Mouse (Mus musculus) liver, embryonic 16.5 days (tissue): ENCODE measurements around the gene Car10. TPM values are rescaled to one million over a fixed set of nuclear protein-coding genes. Genes with fewer than 3 reads are reported as not detected.

Source experiments
- ATAC-seq: fragments of 200-750 bp; cut with Nextera tagmentation; 2 replicates; pipeline ENCODE4 v1.8.0; 2017; ENCODE audit warnings: low read depth, mild to moderate bottlenecking, moderate number of reproducible peaks, moderate library complexity
- H3K27ac ChIP-seq: fragments of 300-500 bp; sonication (generic); 2 replicates; pipeline ENCODE4 v1.5.1; 2014; ENCODE audit warnings: mild to moderate bottlenecking, low read length
- H3K27me3 ChIP-seq: fragments of 300-500 bp; sonication (generic); 2 replicates; pipeline ENCODE4 v1.6.1; 2014; ENCODE audit warnings: low read depth, low read length, mixed read lengths; ENCODE audit not compliant: control insufficient read depth, insufficient read depth
- H3K36me3 ChIP-seq: fragments of 300-500 bp; sonication (generic); 2 replicates; pipeline ENCODE4 v1.6.1; 2014; ENCODE audit warnings: mild to moderate bottlenecking; ENCODE audit not compliant: control insufficient read depth, insufficient read depth
- H3K4me1 ChIP-seq: fragments of 300-500 bp; sonication (generic); 2 replicates; pipeline ENCODE4 v1.6.1; 2014; ENCODE audit warnings: low read depth, low read length, mixed read lengths; ENCODE audit not compliant: control insufficient read depth
- H3K4me2 ChIP-seq: fragments of 300-500 bp; sonication (generic); 2 replicates; pipeline ENCODE4 v1.6.1; 2014; ENCODE audit warnings: low read depth, low read length, mixed read lengths
- H3K4me3 ChIP-seq: fragments of 300-500 bp; sonication (generic); 2 replicates; pipeline ENCODE4 v1.5.1; 2014; ENCODE audit warnings: low read depth, mild to moderate bottlenecking, low read length
- H3K9ac ChIP-seq: fragments of 300-500 bp; sonication (generic); 2 replicates; pipeline ENCODE4 v1.6.1; 2014; ENCODE audit warnings: low read depth, low read length
- H3K9me3 ChIP-seq: fragments of 300-500 bp; sonication (generic); replicated peaks from 2 replicates; pipeline ENCODE4 v1.6.1; 2016; ENCODE audit warnings: low read length; ENCODE audit not compliant: control insufficient read depth
- WGBS: fragments of 180-500 bp; shearing (Covaris S2); extraction: QIAGEN DNeasy Blood & Tissue Kit; methylation state at CpG from one replicate; pipeline ENCODE4 v1.1.7; 2014; ENCODE audit not compliant: insufficient replicate concordance; 5-methylcytosine and 5-hydroxymethylcytosine counted together
- polyA plus RNA-seq: library from polyadenylated mRNA; unstranded; fragments of >200 nt; fragmentation: Nextera tagmentation; extraction: Ambion mirVana; gene quantifications from 2 replicates; pipeline ENCODE4 v1.2.1, GENCODE M21; 2015

Car10 gene
- polyA plus RNA-seq, 1 experiment from 2014 or later, result not detected

- Histone ChIP-seq H3K4me3 (no peak overlapping the region), H3K36me3 (no peaks in the 10 kb centered on the region), H3K9me3 (no peaks in the 10 kb centered on the region), H3K27ac (no peak overlapping the region), H3K4me2 (no peak overlapping the region), H3K27me3 (no peaks in the 10 kb centered on the region), H3K9ac (no peak overlapping the region), H3K4me1 (no peaks in the 10 kb centered on the region)
- no peak for ATAC-seq
- WGBS, result 68% methylated on average over 3 of the region's 3 CpGs
These were observed 239.9 kb downstream of the Car10 start for GRCm38 (mm10) chr11:93337756-93338155.

- Histone ChIP-seq H3K4me1 (no peaks in the 10 kb centered on the region), H3K4me3 (no peak overlapping the region), H3K27me3 (no peaks in the 10 kb centered on the region), H3K4me2 (no peak overlapping the region), H3K36me3 (no peaks in the 10 kb centered on the region), H3K9me3 (no peaks in the 10 kb centered on the region), H3K27ac (no peak overlapping the region), H3K9ac (no peak overlapping the region)
- 61% methylated on average over 3 of the region's 3 CpGs for WGBS
- ATAC-seq, result no peak
These were observed 246.1 kb downstream of the Car10 start for GRCm38 (mm10) chr11:93343961-93344360.

- Histone ChIP-seq H3K27me3 (no peaks in the 10 kb centered on the region), H3K4me3 (no peak overlapping the region), H3K4me1 (no peaks in the 10 kb centered on the region), H3K9me3 (no peaks in the 10 kb centered on the region), H3K27ac (no peak overlapping the region), H3K9ac (no peak overlapping the region), H3K36me3 (no peaks in the 10 kb centered on the region), H3K4me2 (no peak overlapping the region)
- 52% methylated on average over 3 of the region's 3 CpGs for WGBS
- ATAC-seq, result no peak
These were observed 247.0 kb downstream of the Car10 start for GRCm38 (mm10) chr11:93344869-93345268.

- Histone ChIP-seq H3K27ac (no peak overlapping the region), H3K36me3 (no peaks in the 10 kb centered on the region), H3K27me3 (no peaks in the 10 kb centered on the region), H3K9me3 (no peaks in the 10 kb centered on the region), H3K4me1 (no peaks in the 10 kb centered on the region), H3K9ac (no peak overlapping the region), H3K4me2 (no peak overlapping the region), H3K4me3 (no peak overlapping the region)
- ATAC-seq, result no peak
- 49% methylated on average over 2 of the region's 2 CpGs for WGBS
These were observed 263.7 kb downstream of the Car10 start for GRCm38 (mm10) chr11:93361576-93361975.

GRCm38 (mm10) chr11:93364171-93364570, 266.3 kb downstream of the Car10 start:
- ATAC-seq, result no peak
- H3K9me3 ChIP-seq, result no peaks in the 10 kb centered on the region
- no peak overlapping the region for H3K9ac ChIP-seq
- no peaks in the 10 kb centered on the region for H3K4me1 ChIP-seq
- no peaks in the 10 kb centered on the region for H3K27me3 ChIP-seq
- H3K27ac ChIP-seq, result no peak overlapping the region
- H3K4me2 ChIP-seq, result no peak overlapping the region
- no peak overlapping the region for H3K4me3 ChIP-seq
- H3K36me3 ChIP-seq, result no peaks in the 10 kb centered on the region

GRCm38 (mm10) chr11:93367244-93367643, 269.4 kb downstream of the Car10 start:
- Histone ChIP-seq H3K9ac (no peak overlapping the region), H3K4me3 (no peak overlapping the region), H3K27ac (no peak overlapping the region), H3K36me3 (no peaks in the 10 kb centered on the region), H3K27me3 (no peaks in the 10 kb centered on the region), H3K4me2 (no peak overlapping the region), H3K4me1 (no peaks in the 10 kb centered on the region), H3K9me3 (no peaks in the 10 kb centered on the region)
- 45% methylated on average over 4 of the region's 4 CpGs for WGBS
- ATAC-seq, result no peak

- Histone ChIP-seq H3K4me3 (no peak overlapping the region), H3K4me2 (no peak overlapping the region), H3K36me3 (no peaks in the 10 kb centered on the region), H3K9me3 (no peaks in the 10 kb centered on the region), H3K27ac (no peak overlapping the region), H3K4me1 (no peaks in the 10 kb centered on the region), H3K9ac (no peak overlapping the region), H3K27me3 (no peaks in the 10 kb centered on the region)
- WGBS, result 61% methylated on average over 5 of the region's 5 CpGs
- no peak for ATAC-seq
These were observed 269.9 kb downstream of the Car10 start for GRCm38 (mm10) chr11:93367740-93368139.

- WGBS, result 49% methylated on average over 4 of the region's 4 CpGs
- Histone ChIP-seq H3K4me1 (no peaks in the 10 kb centered on the region), H3K4me2 (no peak overlapping the region), H3K36me3 (no peaks in the 10 kb centered on the region), H3K4me3 (no peak overlapping the region), H3K27me3 (no peaks in the 10 kb centered on the region), H3K9me3 (no peaks in the 10 kb centered on the region), H3K9ac (no peak overlapping the region), H3K27ac (no peak overlapping the region)
- no peak for ATAC-seq
These were observed 276.0 kb downstream of the Car10 start for GRCm38 (mm10) chr11:93373697-93374354.

- Histone ChIP-seq H3K4me1 (no peaks in the 10 kb centered on the region), H3K4me3 (no peak overlapping the region), H3K4me2 (no peak overlapping the region), H3K27me3 (no peaks in the 10 kb centered on the region), H3K9me3 (no peaks in the 10 kb centered on the region), H3K36me3 (no peaks in the 10 kb centered on the region), H3K27ac (no peak overlapping the region), H3K9ac (no peak overlapping the region)
- WGBS, result 42% methylated on average over 4 of the region's 4 CpGs
- no peak for ATAC-seq
These were observed 293.3 kb downstream of the Car10 start for GRCm38 (mm10) chr11:93391159-93391558.
